Mouse (Mus musculus): ENCODE results near the gene Tdpoz1. TPM values are rescaled to one million over a fixed set of nuclear protein-coding genes. Genes with fewer than 3 reads are reported as not detected.
"Not testable (repeated sequence)": the region's sequence is repeated elsewhere in the genome, so short reads cannot be mapped to it uniquely, and the experiment has no call there.

Gene Tdpoz1
- polyA plus RNA-seq (2014; fragmentation: Nextera tagmentation; extraction: Ambion mirVana): not detected in 2 replicates

GRCm38 (mm10) chr3:93676210-93676609 lies at the start of gene Tdpoz1:
Gene Tdpoz1 (minus strand): TSS chr3:93676310.
- 93% methylated on average over 2 of the region's 4 CpGs for WGBS
- not testable (repeated sequence) for H3K27ac ChIP-seq (replicated peaks; ENCODE audit: low read depth, low read length); H3K9ac ChIP-seq (ENCODE audit: low read length); H3K27me3 ChIP-seq (ENCODE audit: control insufficient read depth, insufficient read depth, low read length); H3K4me3 ChIP-seq (ENCODE audit: low read depth, low read length); H3K4me1 ChIP-seq (ENCODE audit: control insufficient read depth, insufficient read depth, low read length); H3K4me2 ChIP-seq (ENCODE audit: low read depth, severe bottlenecking); DNase-seq (ENCODE audit: low spot score); ATAC-seq (ENCODE audit: insufficient number of reproducible peaks, low FRiP score, low TSS enrichment, low read depth); H3K36me3 ChIP-seq (ENCODE audit: control insufficient read depth, insufficient read depth, low read length); H3K9me3 ChIP-seq (ENCODE audit: control insufficient read depth, low read length)

- H3K4me1 ChIP-seq (ENCODE audit: control insufficient read depth, insufficient read depth, low read length); ATAC-seq (ENCODE audit: insufficient number of reproducible peaks, low FRiP score, low TSS enrichment, low read depth); H3K4me3 ChIP-seq (ENCODE audit: low read depth, low read length); H3K27me3 ChIP-seq (ENCODE audit: control insufficient read depth, insufficient read depth, low read length); DNase-seq (ENCODE audit: low spot score); H3K4me2 ChIP-seq (ENCODE audit: low read depth, severe bottlenecking); H3K9me3 ChIP-seq (ENCODE audit: control insufficient read depth, low read length); H3K27ac ChIP-seq (replicated peaks; ENCODE audit: low read depth, low read length); H3K9ac ChIP-seq (ENCODE audit: low read length); H3K36me3 ChIP-seq (ENCODE audit: control insufficient read depth, insufficient read depth, low read length): not testable (repeated sequence)
- 97% methylated on average over 2 of the region's 2 CpGs for WGBS
Observed at GRCm38 (mm10) chr3:93708969-93709637, 33.0 kb upstream of the Tdpoz1 start.

GRCm38 (mm10) chr3:93692970-93693369 lies 16.9 kb upstream of the Tdpoz1 start, which contains the start of gene Gm37596:
Gene Gm37596 (minus strand): TSS chr3:93693070.
- H3K27ac ChIP-seq (replicated peaks; ENCODE audit: low read depth, low read length); H3K4me2 ChIP-seq (ENCODE audit: low read depth, severe bottlenecking); ATAC-seq (ENCODE audit: insufficient number of reproducible peaks, low FRiP score, low TSS enrichment, low read depth); H3K9ac ChIP-seq (ENCODE audit: low read length); H3K4me1 ChIP-seq (ENCODE audit: control insufficient read depth, insufficient read depth, low read length); H3K4me3 ChIP-seq (ENCODE audit: low read depth, low read length); H3K9me3 ChIP-seq (ENCODE audit: control insufficient read depth, low read length); DNase-seq (ENCODE audit: low spot score); H3K27me3 ChIP-seq (ENCODE audit: control insufficient read depth, insufficient read depth, low read length); H3K36me3 ChIP-seq (ENCODE audit: control insufficient read depth, insufficient read depth, low read length): not testable (repeated sequence)
- 85% methylated on average over 1 of the region's 2 CpGs for WGBS

GRCm38 (mm10) chr3:93670805-93671503 lies 5.2 kb downstream of the Tdpoz1 start:
- not testable (repeated sequence) for H3K4me1 ChIP-seq (ENCODE audit: control insufficient read depth, insufficient read depth, low read length); H3K36me3 ChIP-seq (ENCODE audit: control insufficient read depth, insufficient read depth, low read length); H3K27ac ChIP-seq (replicated peaks; ENCODE audit: low read depth, low read length); H3K27me3 ChIP-seq (ENCODE audit: control insufficient read depth, insufficient read depth, low read length); ATAC-seq (ENCODE audit: insufficient number of reproducible peaks, low FRiP score, low TSS enrichment, low read depth); H3K4me3 ChIP-seq (ENCODE audit: low read depth, low read length); H3K4me2 ChIP-seq (ENCODE audit: low read depth, severe bottlenecking); DNase-seq (ENCODE audit: low spot score); H3K9ac ChIP-seq (ENCODE audit: low read length); H3K9me3 ChIP-seq (ENCODE audit: control insufficient read depth, low read length)
- WGBS: 77% methylated on average over 5 of the region's 6 CpGs

- Histone ChIP-seq H3K9me3 (ENCODE audit: control insufficient read depth, low read length) (no peaks in the 10 kb centered on the region), H3K4me1 (ENCODE audit: control insufficient read depth, insufficient read depth, low read length) (no peaks in the 10 kb centered on the region), H3K9ac (ENCODE audit: low read length) (no peak overlapping the region), H3K27ac (replicated peaks; ENCODE audit: low read depth, low read length) (no peak overlapping the region), H3K4me3 (ENCODE audit: low read depth, low read length) (no peak overlapping the region), H3K36me3 (ENCODE audit: control insufficient read depth, insufficient read depth, low read length) (no peaks in the 10 kb centered on the region), H3K27me3 (ENCODE audit: control insufficient read depth, insufficient read depth, low read length) (no peaks in the 10 kb centered on the region), H3K4me2 (ENCODE audit: low read depth, severe bottlenecking) (no peak overlapping the region)
- DNase-seq (ENCODE audit: low spot score) (no peak), ATAC-seq (ENCODE audit: insufficient number of reproducible peaks, low FRiP score, low TSS enrichment, low read depth) (no peak)
- 86% methylated on average over 1 of the region's 1 CpGs for WGBS
Observed at GRCm38 (mm10) chr3:93654260-93654659, 21.9 kb downstream of the Tdpoz1 start.

GRCm38 (mm10) chr3:93652586-93652985 lies 23.5 kb downstream of the Tdpoz1 start, which contains the start of gene Tdpoz2:
Gene Tdpoz2 (minus strand): TSS chr3:93652686.
- 87% methylated on average over 3 of the region's 3 CpGs for WGBS
- Histone ChIP-seq H3K36me3 (ENCODE audit: control insufficient read depth, insufficient read depth, low read length) (no peaks in the 10 kb centered on the region), H3K27ac (replicated peaks; ENCODE audit: low read depth, low read length) (no peak within 1 kb of the TSS), H3K4me3 (ENCODE audit: low read depth, low read length) (no peak within 1 kb of the TSS), H3K4me1 (ENCODE audit: control insufficient read depth, insufficient read depth, low read length) (no peaks in the 10 kb centered on the region), H3K9me3 (ENCODE audit: control insufficient read depth, low read length) (no peaks in the 10 kb centered on the region), H3K27me3 (ENCODE audit: control insufficient read depth, insufficient read depth, low read length) (no peaks in the 10 kb centered on the region), H3K9ac (ENCODE audit: low read length) (no peak within 1 kb of the TSS), H3K4me2 (ENCODE audit: low read depth, severe bottlenecking) (no peak within 1 kb of the TSS)
- ATAC-seq (ENCODE audit: insufficient number of reproducible peaks, low FRiP score, low TSS enrichment, low read depth) (no peak), DNase-seq (ENCODE audit: low spot score) (no peak)

GRCm38 (mm10) chr3:93630917-93631714 lies 45.0 kb downstream of the Tdpoz1 start:
- H3K27me3 ChIP-seq (ENCODE audit: control insufficient read depth, insufficient read depth, low read length); H3K4me3 ChIP-seq (ENCODE audit: low read depth, low read length); ATAC-seq (ENCODE audit: insufficient number of reproducible peaks, low FRiP score, low TSS enrichment, low read depth); H3K4me1 ChIP-seq (ENCODE audit: control insufficient read depth, insufficient read depth, low read length); H3K9ac ChIP-seq (ENCODE audit: low read length); H3K27ac ChIP-seq (replicated peaks; ENCODE audit: low read depth, low read length); H3K4me2 ChIP-seq (ENCODE audit: low read depth, severe bottlenecking); H3K9me3 ChIP-seq (ENCODE audit: control insufficient read depth, low read length); H3K36me3 ChIP-seq (ENCODE audit: control insufficient read depth, insufficient read depth, low read length); DNase-seq (ENCODE audit: low spot score): not testable (repeated sequence)
- WGBS: 94% methylated on average over 4 of the region's 4 CpGs

Measured in limb, embryonic 11.5 days (tissue).